Mouse (Mus musculus) NIH3T3 (cell line): ENCODE measurements around the gene Apol7a.

Experiments used
- DNase-seq: peaks from one replicate; pipeline ENCODE4 v3.0.0-alpha.2; 2012; ENCODE audit warnings: low read depth

Apol7a gene

DNA sequence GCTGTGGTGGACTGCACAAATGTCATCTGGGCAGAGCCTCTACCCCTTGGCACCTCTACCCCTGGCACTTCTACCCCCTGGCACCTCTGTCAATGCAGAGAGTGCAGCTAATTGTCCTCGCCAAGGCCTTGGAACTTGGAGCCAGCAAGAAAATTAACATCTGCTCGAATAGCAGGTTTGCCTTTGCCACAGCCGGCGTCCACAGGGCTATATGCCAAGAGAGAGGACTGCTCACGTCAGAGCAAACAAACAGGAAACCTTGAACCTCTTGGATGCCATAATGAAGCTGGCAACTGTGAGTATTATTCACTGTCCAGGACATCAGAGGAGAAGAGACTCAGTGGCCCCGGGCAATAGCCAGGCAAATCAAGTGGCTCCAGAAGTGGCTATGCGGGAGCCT is 22.0 kb downstream of the Apol7a start:
- peak; percentile 44 for DNase-seq

GRCm38 (mm10) chr15:77370588-77370987 is 28.3 kb downstream of the Apol7a start:
- no peak for DNase-seq

- no peak for DNase-seq
Measured at GRCm38 (mm10) chr15:77369981-77370380, 28.9 kb downstream of the Apol7a start.

- DNase-seq = no peak
Measured at GRCm38 (mm10) chr15:77368818-77369320, 30.0 kb downstream of the Apol7a start.

- DNase-seq = peak; percentile 99
Measured at GRCm38 (mm10) chr15:77368148-77368547, 30.8 kb downstream of the Apol7a start.

- DNase-seq = no peak
Measured at GRCm38 (mm10) chr15:77367504-77367903, 31.4 kb downstream of the Apol7a start.

GRCm38 (mm10) chr15:77366706-77367484 is 32.0 kb downstream of the Apol7a start:
- peak; percentile 98 for DNase-seq

GRCm38 (mm10) chr15:77365700-77366570 is 33.0 kb downstream of the Apol7a start:
- DNase-seq = peak; percentile 91

- DNase-seq = peak; percentile 90
Measured at GRCm38 (mm10) chr15:77364026-77364425, 34.9 kb downstream of the Apol7a start.

GRCm38 (mm10) chr15:77363578-77363977 is 35.3 kb downstream of the Apol7a start:
- DNase-seq = peak; percentile 36

DNA sequence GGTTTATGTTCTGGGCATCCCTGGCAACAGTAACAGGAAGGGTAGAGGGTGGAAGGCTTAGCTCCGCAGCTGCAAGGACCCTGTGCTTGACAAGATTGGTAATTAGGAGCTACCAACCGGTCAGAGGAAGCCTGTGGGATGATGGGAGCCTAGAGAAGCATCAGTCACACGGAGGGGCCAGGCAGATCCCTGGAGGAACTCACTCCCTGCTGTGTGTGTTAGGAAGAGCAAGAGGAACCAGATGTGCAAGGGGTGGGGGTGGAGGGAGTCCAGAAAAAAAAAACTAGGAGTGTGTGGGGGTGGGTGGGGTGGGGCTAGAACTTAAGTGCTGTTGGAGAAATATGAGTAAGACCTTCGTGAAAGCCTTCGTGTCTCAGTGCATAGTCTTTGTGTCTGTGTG is 36.0 kb downstream of the Apol7a start:
- peak; percentile 83 for DNase-seq

DNA sequence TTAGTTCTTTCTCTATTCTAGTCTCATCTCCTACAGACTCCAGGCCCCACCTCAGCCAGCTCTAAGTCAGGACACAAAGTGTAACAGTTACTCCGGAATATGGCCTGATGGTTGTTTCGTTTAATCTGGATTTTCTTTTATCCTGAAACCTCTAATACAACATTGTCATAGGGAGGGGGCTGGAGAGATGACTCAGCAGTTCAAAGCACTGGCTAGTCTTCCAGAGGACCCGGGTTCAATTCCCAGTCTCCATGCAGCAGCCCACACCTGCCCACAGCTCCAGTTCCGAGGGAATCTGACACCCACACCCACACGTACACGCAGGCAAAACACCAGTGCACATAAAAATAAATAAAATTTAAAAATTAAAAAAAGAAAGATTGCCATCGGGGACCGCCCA is 39.0 kb downstream of the Apol7a start:
- no peak for DNase-seq

DNA sequence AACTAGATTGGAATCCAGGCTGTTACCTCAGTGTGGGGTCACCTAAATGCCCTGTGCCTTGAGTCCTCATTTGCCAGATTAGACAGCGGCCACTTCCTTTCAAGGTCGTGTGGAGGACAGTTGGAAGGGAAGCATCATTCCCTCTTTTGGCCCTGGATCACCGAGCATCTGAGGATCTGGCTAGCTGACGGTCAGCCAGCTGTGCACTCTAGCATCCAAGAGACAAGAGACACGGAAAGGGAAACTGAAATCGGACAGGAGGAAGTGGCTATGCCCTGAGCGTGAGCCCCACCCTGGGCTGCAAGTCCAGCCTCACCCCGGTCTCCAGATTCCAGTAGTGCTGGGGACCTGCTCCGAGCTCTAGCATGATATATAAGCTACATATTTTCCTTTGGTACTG is 39.4 kb downstream of the Apol7a start:
- DNase-seq = peak; percentile 43

- no peak for DNase-seq
Measured at GRCm38 (mm10) chr15:77359084-77359483, 39.8 kb downstream of the Apol7a start.

DNA sequence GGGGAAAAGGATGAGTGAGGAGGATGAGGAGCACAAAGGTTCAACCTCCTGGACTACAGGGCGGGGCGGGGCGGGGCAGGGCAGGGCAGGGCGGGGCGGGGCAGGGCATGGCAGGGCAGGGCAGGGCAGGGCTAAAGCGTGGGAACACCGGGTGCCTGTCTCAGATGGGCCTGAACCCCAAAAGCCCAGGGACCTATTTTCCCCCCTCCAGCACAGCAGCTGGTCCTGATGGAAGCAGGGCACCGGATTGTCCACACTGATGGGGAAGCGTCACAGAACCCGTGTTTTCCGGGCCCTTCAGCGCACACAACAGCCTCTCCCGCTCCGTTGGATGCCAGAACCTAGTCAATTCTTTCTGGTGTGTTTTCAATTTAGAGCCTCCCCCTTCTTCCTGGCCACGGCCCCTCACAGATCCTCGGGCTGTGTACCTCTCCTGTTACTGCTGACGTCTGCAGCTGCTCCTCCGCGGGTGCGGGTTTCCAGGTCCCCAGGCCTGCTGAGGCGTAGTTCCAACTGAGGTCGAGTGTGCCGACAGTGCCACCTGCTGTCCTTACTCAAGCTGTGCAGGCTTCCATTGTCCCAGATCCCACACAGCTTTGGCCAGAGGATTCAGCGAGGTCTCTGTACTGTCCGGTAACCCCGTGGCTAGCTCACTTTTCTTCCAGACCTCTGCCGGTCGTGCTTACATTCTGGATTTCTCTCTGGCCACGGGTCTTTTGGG is 40.4 kb downstream of the Apol7a start:
- DNase-seq = peak; percentile 97

- DNase-seq = no peak
Measured at GRCm38 (mm10) chr15:77356248-77356810, 42.6 kb downstream of the Apol7a start.

GRCm38 (mm10) chr15:77354848-77355551 is 43.9 kb downstream of the Apol7a start:
- DNase-seq = no peak

DNA sequence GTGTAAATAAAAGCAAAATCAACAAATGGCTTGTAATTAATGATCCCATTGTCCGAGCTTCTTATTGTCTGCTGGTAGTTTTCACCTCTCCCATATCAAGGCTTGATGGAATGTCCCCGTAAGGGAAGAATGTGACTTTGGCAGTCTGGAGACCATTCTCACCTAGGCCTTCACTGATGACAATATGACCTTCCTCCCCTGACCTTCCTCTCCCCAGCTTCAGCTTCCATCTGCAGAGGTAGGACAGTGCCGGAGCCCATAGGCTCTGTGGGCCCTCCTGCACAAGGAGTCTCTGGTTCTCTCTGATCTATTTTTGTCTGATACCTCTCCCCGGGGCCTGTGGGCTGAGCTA is 44.4 kb downstream of the Apol7a start:
- DNase-seq = no peak

- no peak for DNase-seq
Measured at GRCm38 (mm10) chr15:77353764-77354163, 45.1 kb downstream of the Apol7a start.

- no peak for DNase-seq
Measured at GRCm38 (mm10) chr15:77352863-77353262, 46.0 kb downstream of the Apol7a start.

DNA sequence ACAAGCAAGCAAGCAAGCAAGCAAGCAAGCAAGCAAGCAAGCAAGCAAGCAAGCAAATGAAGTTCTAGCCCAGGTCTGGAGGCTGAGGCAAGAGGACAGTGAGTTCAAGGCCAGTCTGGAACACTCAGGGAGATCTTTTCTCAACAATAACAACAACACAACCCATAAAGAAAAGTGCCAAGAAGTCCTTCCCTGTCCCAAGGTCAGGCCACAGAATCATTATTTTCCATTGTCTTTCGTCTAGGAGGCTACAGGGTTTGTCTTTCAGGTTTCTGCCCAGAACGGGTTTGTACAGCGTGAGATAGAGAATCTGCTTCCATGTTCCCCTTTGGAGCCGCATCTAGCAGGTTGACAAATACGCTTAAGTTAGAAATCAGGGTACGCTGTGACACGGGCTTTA is 48.8 kb downstream of the Apol7a start:
- no peak for DNase-seq
